Mouse (Mus musculus) stomach, embryonic 16.5 days (tissue): ENCODE results near the gene Mrpl37. TPM values are rescaled to one million over a fixed set of nuclear protein-coding genes. Genes with fewer than 3 reads are reported as not detected.
"Not testable (repeated sequence)": the region's sequence is repeated elsewhere in the genome, so short reads cannot be mapped to it uniquely, and the experiment has no call there.

Source experiments
- ATAC-seq: fragments of 200-750 bp; cut with Nextera tagmentation; 2 replicates; pipeline ENCODE4 v1.8.0; 2017; ENCODE audit warnings: moderate number of reproducible peaks, moderate TSS enrichment; ENCODE audit not compliant: insufficient read depth, low FRiP score
- H3K27ac ChIP-seq: fragments of 300-500 bp; sonication (generic); 2 replicates; pipeline ENCODE4 v1.5.1; 2014; ENCODE audit warnings: low read length
- H3K27me3 ChIP-seq: fragments of 300-500 bp; sonication (generic); 2 replicates; pipeline ENCODE4 v1.6.1; 2014; ENCODE audit warnings: low read length, control low read depth, mixed read lengths; ENCODE audit not compliant: control insufficient read depth, insufficient read depth
- H3K36me3 ChIP-seq: fragments of 300-500 bp; sonication (generic); 2 replicates; pipeline ENCODE4 v1.6.1; 2014; ENCODE audit warnings: low read length; ENCODE audit not compliant: control insufficient read depth, insufficient read depth
- H3K4me1 ChIP-seq: fragments of 300-500 bp; sonication (generic); 2 replicates; pipeline ENCODE4 v1.6.1; 2014; ENCODE audit warnings: low read length, control low read depth, mixed read lengths; ENCODE audit not compliant: control insufficient read depth, insufficient read depth
- H3K4me2 ChIP-seq: fragments of 300-500 bp; sonication (generic); 2 replicates; pipeline ENCODE4 v1.6.1; 2014; ENCODE audit warnings: low read depth, low read length, mixed read lengths
- H3K4me3 ChIP-seq: fragments of 300-500 bp; sonication (generic); replicated peaks from 2 replicates; pipeline ENCODE4 v1.5.1; 2014; ENCODE audit warnings: mild to moderate bottlenecking, low read length
- H3K9ac ChIP-seq: fragments of 300-500 bp; sonication (generic); 2 replicates; pipeline ENCODE4 v1.6.1; 2014; ENCODE audit warnings: low read length
- H3K9me3 ChIP-seq: fragments of 300-500 bp; sonication (generic); replicated peaks from 2 replicates; pipeline ENCODE4 v1.6.1; 2016; ENCODE audit warnings: low read length, control low read depth; ENCODE audit not compliant: control insufficient read depth
- WGBS: fragments of 180-500 bp; shearing (Covaris S2); extraction: QIAGEN DNeasy Blood & Tissue Kit; methylation state at CpG from one replicate; pipeline ENCODE4 v1.1.7; 2014; 5-methylcytosine and 5-hydroxymethylcytosine counted together
- polyA plus RNA-seq: library from polyadenylated mRNA; unstranded; fragments of >200 nt; fragmentation: Nextera tagmentation; extraction: Ambion mirVana; gene quantifications from 2 replicates; pipeline ENCODE4 v1.2.1, GENCODE M21; 2015

Gene Mrpl37
- 88.2 and 91.8 TPM in 2 replicates for polyA plus RNA-seq

DNA sequence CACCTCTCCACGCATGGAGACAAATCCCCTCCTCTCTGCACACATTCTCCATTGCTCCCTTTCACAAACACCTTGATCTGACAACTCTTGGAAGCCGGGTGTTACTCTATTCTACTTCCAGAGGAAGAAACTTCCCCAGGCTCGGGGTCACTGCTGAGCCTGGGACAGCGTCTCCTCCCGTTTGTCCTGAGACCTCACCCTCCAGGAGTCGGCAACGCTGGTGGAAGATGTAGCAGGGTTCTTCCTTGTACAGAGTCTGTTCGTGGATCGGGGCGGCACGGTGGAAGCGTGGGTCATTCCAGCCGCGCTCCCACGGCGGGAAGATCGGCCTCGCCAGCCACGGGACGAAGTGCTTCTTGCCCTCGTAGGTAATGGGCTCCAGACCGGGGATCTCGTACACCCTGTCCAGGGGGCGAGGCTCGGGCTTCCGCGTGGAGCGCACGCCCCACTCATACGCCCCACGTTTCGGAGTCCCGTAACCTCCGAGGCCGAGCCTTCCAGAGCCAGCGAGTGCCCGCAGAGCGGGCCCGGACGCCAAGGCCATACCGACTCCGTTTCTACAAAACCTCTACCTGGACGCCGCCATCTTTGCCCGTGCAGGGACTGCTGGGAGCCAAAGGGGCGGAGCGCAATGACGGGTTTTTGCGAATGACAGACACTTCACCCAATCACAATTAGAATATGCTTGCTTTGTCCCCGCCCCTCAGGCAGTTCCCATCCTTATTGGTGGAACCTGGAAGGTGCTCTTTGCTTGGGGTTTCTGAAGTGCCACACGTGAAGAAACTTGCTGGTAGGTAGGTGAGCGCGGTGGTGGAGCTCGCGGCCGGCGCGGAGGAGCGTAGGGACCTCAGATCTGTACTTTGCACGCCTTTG, at the start of gene Mrpl37, which contains the start of gene Cyb5rl:
TSS of gene Mrpl37 (minus strand) at position 617 of the 873 bp plus-strand sequence.
TSS of gene Cyb5rl (plus strand) at position 737 of the 873 bp plus-strand sequence.
- peaks cover 6% of the 10 kb centered on the region for H3K36me3 ChIP-seq
- under 1% methylated on average over 60 of the region's 60 CpGs for WGBS

GRCm38 (mm10) chr4:107114278-107114677, 47.6 kb upstream of the Mrpl37 start:
- no peak overlapping the region for H3K4me3 ChIP-seq
- 34% methylated on average over 8 of the region's 8 CpGs for WGBS
- no peaks in the 10 kb centered on the region for H3K9me3 ChIP-seq
- H3K4me2 ChIP-seq, result no peak overlapping the region
- peaks cover 8% of the 10 kb centered on the region; the same call in 1 of the 2 replicates for H3K4me1 ChIP-seq
- ATAC-seq, result no peak
- H3K9ac ChIP-seq, result no peak overlapping the region
- no peaks in the 10 kb centered on the region for H3K27me3 ChIP-seq
- no peak overlapping the region for H3K27ac ChIP-seq
- no peaks in the 10 kb centered on the region for H3K36me3 ChIP-seq

More for the DNA sequence above, at the start of gene Mrpl37, which contains the start of gene Cyb5rl:
- ATAC-seq, result peak; percentile 97
- Histone ChIP-seq H3K4me1 (peaks cover 14% of the 10 kb centered on the region), H3K27ac (peak within 1 kb of the TSS; percentile 72), H3K27me3 (no peaks in the 10 kb centered on the region), H3K4me3 (peak within 1 kb of the TSS; percentile 74), H3K9me3 (no peaks in the 10 kb centered on the region), H3K4me2 (peak within 1 kb of the TSS; percentile 97), H3K9ac (peak within 1 kb of the TSS; percentile 86)

DNA sequence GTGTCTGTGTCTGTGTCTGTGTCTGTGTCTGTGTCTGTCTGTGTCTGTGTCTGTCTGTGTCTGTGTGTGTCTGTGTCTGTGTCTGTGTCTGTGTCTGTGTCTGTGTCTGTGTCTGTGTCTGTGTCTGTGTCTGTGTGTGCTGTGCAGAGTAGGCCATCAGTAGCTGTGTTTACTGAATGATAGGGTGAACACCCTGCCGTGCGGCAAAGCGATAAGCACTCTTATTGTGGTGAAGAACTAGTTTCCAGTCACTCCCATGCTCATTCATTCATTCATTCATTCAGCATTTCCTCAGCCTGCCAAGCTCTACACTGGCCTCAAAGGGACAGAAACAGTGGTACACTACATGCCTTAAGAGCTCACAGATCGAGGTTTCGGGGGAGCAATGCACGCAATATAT, 42.5 kb upstream of the Mrpl37 start:
- H3K27ac ChIP-seq, H3K4me1 ChIP-seq, H3K9ac ChIP-seq, H3K9me3 ChIP-seq, H3K27me3 ChIP-seq, H3K36me3 ChIP-seq, ATAC-seq, H3K4me2 ChIP-seq, H3K4me3 ChIP-seq: not testable (repeated sequence)
- WGBS, result 85% methylated on average over 6 of the region's 6 CpGs

DNA sequence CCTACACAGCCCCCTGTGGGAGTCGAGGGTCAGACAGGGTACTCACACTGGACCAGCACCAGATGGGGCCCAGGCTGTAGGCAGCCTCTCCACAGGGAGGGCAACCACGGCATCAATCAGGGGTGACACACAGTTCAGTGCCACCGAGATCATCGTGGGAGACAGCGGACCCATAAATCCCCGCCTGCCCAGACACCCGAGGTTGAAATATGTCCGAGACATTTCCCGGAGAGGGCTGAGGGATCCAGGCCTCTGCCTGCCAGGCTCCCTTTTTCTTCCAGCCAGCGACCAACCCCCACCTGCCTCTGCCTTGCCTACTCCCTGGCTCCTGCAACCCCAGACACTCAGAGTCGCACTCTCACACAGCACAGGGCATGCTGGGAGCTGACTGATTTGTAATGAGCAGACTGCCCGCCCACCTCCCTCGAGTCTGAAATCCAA, 41.6 kb upstream of the Mrpl37 start:
- H3K9me3 ChIP-seq, result no peaks in the 10 kb centered on the region
- no peaks in the 10 kb centered on the region for H3K27me3 ChIP-seq
- H3K4me3 ChIP-seq, result no peak overlapping the region
- peak overlapping the region; percentile 58; the same call in 1 of the 2 replicates for H3K9ac ChIP-seq
- peaks cover 6% of the 10 kb centered on the region; the same call in 1 of the 2 replicates for H3K4me1 ChIP-seq
- no peaks in the 10 kb centered on the region for H3K36me3 ChIP-seq
- H3K27ac ChIP-seq, result no peak overlapping the region
- WGBS, result 25% methylated on average over 13 of the region's 13 CpGs
- H3K4me2 ChIP-seq, result 0 out of 2 replicates have a peak overlapping the region, but pooled peaks have one; percentile 19
- ATAC-seq, result no peak

GRCm38 (mm10) chr4:107106777-107107176, 40.1 kb upstream of the Mrpl37 start:
- H3K36me3 ChIP-seq, result no peaks in the 10 kb centered on the region
- WGBS, result 80% methylated on average over 16 of the region's 16 CpGs
- H3K4me2 ChIP-seq, result no peak overlapping the region
- ATAC-seq, result no peak
- no peaks in the 10 kb centered on the region for H3K27me3 ChIP-seq
- peaks cover 6% of the 10 kb centered on the region; the same call in 1 of the 2 replicates for H3K4me1 ChIP-seq
- H3K4me3 ChIP-seq, result no peak overlapping the region
- H3K9ac ChIP-seq, result no peak overlapping the region
- no peaks in the 10 kb centered on the region for H3K9me3 ChIP-seq
- no peak overlapping the region for H3K27ac ChIP-seq

DNA sequence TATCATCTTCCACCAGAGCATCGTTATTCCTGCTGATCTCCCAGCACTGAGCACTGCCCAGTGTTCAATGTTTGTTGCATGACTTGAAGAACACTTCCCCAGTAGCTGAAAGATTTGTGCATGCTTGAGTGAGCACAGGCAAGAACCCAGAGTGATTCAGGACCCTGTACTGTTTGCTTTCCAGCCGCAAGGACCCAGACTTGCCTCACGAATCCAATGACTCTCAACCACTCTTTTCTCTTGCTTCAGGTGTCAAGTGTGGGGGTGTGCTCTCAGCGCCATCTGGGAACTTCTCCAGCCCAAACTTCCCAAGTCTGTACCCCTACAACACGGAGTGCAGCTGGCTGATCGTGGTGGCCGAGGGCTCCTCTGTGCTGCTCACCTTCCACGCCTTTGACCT, 35.6 kb upstream of the Mrpl37 start:
- Histone ChIP-seq H3K9me3 (no peaks in the 10 kb centered on the region), H3K4me2 (no peak overlapping the region), H3K4me3 (no peak overlapping the region), H3K27me3 (no peaks in the 10 kb centered on the region), H3K4me1 (no peaks in the 10 kb centered on the region), H3K9ac (no peak overlapping the region), H3K36me3 (no peaks in the 10 kb centered on the region), H3K27ac (no peak overlapping the region)
- 63% methylated on average over 8 of the region's 8 CpGs for WGBS
- no peak for ATAC-seq

DNA sequence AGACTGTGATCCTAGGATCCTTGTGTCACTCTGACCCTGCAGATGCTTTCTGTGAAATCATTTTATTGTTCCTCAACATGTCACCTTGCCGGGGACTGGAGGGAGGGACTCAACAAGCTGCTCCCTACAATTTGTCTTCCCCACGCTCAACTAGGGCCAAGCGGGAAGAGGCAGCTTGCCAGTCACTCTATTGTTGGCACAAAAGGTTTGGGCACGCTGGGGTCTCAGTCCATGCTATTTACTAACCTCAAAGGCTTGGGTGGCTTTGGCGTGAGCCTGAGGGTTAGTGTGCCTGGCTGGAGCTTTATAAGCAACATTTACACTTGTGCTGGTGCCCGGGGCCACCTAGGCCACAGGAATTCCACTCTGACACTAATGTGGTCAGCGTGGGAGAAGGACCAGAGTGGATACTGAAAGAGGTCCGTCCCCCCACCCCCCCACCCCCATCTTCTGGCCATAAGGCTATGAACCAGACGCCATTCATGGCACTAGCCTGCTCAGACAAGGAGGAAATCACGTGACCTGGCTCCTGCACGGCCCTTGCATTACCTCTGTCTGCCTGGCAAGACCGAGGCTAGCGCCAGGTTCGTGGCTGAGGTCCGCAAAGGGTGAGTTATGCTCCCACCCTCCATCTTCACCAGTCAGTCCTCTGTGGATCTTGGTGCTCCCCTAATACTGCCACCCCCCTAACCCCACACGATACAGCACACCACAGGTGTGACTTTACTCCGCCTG, 32.3 kb upstream of the Mrpl37 start:
- no peaks in the 10 kb centered on the region for H3K4me1 ChIP-seq
- no peaks in the 10 kb centered on the region for H3K9me3 ChIP-seq
- H3K4me2 ChIP-seq, result no peak overlapping the region
- WGBS, result 78% methylated on average over 17 of the region's 17 CpGs
- H3K9ac ChIP-seq, result no peak overlapping the region
- H3K27ac ChIP-seq, result no peak overlapping the region
- no peaks in the 10 kb centered on the region for H3K36me3 ChIP-seq
- no peaks in the 10 kb centered on the region for H3K27me3 ChIP-seq
- H3K4me3 ChIP-seq, result no peak overlapping the region
- no peak for ATAC-seq

GRCm38 (mm10) chr4:107098375-107098774, 31.7 kb upstream of the Mrpl37 start:
- WGBS, result 74% methylated on average over 10 of the region's 10 CpGs
- H3K27ac ChIP-seq, result no peak overlapping the region
- no peaks in the 10 kb centered on the region for H3K9me3 ChIP-seq
- no peak overlapping the region for H3K9ac ChIP-seq
- ATAC-seq, result no peak
- H3K36me3 ChIP-seq, result no peaks in the 10 kb centered on the region
- no peaks in the 10 kb centered on the region for H3K4me1 ChIP-seq
- no peak overlapping the region for H3K4me2 ChIP-seq
- no peaks in the 10 kb centered on the region for H3K27me3 ChIP-seq
- no peak overlapping the region for H3K4me3 ChIP-seq

- no peak overlapping the region for H3K27ac ChIP-seq
- no peak overlapping the region for H3K4me3 ChIP-seq
- H3K27me3 ChIP-seq, result no peaks in the 10 kb centered on the region
- WGBS, result 41% methylated on average over 15 of the region's 15 CpGs
- ATAC-seq, result no peak
- H3K4me1 ChIP-seq, result no peaks in the 10 kb centered on the region
- H3K9ac ChIP-seq, result peak overlapping the region; percentile 19; the same call in 1 of the 2 replicates
- H3K4me2 ChIP-seq, result no peak overlapping the region
- no peaks in the 10 kb centered on the region for H3K9me3 ChIP-seq
- no peaks in the 10 kb centered on the region for H3K36me3 ChIP-seq
Observed at GRCm38 (mm10) chr4:107097871-107098270, 31.2 kb upstream of the Mrpl37 start.
